Mouse (Mus musculus): Measurements from ENCODE around the gene Calr. TPM values are rescaled to one million over a fixed set of nuclear protein-coding genes. Genes with fewer than 3 reads are reported as not detected.

The Calr gene
- polyA plus RNA-seq (2015; fragmentation: Illumina TruSeq; extraction: RNeasy Lipid Tissue Mini Kit (QIAGEN cat#74804); ENCODE audit: insufficient read depth, low replicate concordance) = 968 TPM

DNA sequence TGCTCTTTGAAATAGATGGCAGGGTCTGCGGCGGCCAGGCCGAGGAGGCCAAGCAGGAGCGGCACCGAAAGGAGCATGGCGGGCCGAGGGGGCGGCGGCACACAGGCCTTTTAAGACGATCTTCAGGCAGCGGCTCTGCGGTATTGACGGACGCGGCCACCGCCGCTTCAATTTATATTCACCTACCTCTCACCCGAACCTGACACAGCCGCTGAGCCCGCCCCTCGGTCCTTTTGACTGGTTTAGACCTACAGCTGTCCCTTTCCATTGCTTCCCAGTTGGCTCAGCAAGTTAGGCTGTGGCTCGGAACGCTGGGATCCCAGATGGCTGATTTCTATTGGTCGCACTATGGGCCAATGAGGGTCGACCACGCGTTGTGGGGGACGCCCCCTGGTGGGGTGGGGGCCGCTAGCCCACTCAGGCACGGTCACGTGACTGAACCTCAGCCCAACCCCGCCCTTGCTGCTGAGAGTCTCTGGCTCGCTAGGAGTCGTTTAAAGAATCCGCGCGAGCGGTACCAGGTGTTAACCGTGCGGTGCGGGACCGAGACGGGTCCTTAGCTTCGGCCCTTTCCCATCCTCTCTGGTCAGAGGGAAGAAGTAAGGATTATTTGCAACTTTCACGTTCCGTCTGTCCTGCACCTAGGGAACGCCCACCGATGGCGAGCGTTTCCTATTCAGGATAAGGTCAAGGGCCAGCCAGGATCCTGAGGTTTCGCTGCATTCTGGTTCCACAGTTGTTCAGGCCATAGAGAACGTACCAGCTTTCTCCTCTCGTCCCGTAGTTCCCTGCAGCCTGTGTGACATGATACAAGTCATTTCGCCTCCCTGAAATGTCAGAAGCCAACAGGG lies at the start of gene Calr:
TSS of gene Calr (minus strand) at position 213 of the 851 bp plus-strand sequence.

DNA sequence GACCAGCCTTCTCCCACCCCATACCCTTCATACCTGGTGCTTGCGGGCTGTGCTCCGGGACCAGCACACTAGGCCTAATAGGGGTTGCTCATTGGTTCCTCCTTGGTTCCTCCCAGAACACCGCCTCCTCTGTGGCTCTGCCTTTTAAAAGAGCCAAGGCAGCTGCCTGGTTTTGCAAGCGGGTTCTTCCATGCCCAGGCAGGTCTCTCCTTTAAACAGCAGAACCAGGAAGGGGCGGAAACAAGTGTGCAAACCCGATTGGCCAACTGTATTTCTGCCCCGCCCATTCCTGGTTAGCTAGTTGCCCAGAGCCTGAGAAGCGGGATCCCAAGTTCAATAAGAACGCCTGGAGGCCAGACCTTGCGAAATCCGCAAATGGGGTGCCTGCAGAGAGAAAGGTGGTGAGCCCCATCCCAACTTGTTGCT lies 47.0 kb upstream of the Calr start, which contains the start of gene Gcdh:
TSS of gene Gcdh (minus strand) at position 213 of the 426 bp plus-strand sequence.

DNA sequence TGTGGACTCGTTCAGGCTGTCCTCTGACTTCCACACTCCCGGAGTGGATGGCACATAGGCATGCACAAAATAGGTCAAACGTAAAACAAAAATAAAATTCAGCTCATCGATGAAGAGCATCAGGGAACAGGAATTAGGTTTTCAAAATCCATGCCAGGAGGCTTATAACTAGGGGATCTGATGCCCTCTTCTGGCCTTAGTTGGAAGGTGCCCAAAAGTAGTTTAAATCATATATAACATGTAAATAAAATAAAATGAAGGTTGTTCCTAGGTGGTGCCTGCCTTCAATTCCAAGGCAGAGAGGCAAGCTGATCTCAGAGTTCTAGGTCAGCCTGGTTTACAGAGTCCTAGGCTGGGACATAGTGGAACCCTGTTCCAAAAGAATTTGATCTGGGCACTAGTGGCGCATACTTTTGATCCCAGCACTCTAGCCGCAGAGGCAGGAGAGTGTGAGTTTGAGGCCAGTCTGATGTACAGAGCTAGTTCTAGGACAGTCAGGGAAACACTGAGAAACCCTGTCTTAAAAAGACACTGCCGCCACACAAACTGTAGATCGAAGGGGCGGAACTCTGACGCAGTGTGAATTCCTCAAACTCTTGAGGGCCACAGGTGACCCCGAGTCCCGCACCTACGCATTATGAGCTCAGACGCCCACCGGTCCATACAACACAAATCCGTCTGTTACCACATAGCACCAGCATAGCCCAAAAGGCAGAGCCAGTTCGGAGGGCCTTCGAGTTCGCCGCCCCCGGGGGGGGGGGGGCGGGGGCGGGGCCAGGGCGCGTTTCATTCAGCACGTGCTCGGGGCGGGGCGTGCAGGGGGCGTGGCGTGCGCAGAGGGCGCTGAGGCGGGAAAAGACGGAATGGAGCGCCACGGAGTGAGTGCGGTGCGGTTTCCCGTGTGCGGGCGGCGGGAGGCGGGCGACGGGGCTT lies 24.9 kb upstream of the Calr start, which contains the start of gene Syce2:
TSS of gene Syce2 (plus strand) at position 736 of the 933 bp plus-strand sequence.

DNA sequence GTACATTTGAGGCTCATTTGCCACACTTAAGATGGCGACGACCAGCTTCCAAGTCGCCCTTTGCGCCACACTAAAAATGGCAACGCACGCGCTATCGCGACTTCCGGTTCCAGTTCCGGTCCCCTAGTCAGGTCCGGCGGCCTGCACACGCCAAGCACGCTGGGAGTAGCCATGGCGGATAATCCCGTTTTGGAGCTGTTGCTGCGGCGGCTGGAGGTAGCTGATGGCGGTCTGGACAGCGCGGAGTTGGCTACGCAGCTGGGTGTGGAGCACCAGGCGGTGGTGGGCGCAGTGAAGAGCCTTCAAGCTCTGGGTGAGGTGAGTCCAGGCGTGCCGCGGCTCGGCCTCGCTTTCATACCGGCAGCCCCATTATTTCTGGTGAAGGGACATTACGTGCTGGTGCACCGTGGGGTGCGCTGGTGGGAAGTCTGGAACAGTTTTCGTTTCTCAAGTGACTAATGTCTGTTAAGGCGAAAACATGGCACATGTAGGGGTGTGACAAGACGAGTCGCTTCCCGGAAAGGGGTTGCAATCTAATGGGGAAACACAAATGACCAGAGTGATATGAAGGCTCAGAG lies 10.2 kb upstream of the Calr start, which contains the start of gene Farsa:
TSS of gene Farsa (plus strand) at position 126 of the 578 bp plus-strand sequence.

DNA sequence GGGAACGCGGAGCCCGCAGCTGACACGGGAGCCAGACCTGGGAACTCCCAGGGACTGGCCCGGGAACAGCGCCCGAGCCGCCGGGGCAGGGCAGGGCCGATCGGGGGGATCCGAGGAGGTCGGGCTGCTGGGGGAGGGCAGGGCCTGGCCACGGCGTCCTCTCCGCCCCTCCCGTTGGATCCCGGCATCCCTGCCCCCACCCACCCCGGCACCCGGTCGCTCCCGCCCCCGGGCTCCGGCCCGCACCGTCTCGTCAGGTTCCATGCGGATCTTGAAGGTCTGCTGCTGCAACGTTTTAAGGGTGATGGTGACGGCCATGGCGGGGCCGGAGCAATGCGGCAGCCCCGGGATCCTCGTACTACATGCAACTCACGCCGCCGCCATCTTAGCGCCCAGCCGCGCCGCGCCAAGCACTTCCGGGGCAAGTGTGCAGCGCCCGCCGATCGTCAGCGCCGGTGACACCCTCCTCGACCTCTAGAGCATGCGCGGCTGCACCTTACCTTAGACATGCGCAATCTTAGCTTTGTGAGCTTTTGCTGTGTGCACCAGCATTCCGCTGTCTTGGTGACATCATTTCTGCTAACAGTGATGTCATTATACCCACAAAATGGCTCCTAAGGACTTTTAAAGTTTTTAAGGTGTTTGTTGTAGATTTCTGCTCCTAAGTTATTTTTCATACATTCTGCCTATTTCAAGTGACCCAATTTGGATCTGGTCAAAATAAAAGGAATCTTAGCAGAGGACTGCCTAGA lies 6.3 kb downstream of the Calr start, which contains the start of gene Rad23a:
TSS of gene Rad23a (minus strand) at position 418 of the 752 bp plus-strand sequence.

DNA sequence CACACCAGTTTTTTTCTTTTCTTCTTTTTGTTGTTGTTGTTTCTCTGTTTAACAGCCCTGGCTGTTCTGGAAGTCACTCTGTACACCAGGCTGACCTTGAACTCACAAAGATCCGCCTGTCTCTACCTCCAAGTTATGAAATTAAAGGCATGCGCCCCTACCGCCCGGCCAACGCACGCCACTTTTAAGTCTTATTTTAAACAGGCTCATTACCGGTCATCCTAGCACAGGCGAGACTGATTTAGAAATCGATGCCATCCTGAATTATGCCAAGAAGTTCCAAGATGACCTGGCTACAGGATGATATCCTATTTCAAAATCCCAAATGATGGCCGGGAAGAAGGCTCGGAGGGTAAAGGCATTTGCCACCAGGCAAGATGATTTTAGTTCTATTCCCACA lies 15.2 kb downstream of the Calr start, which contains the start of gene Gadd45gip1:
TSS of gene Gadd45gip1 (plus strand) at position 33 of the 400 bp plus-strand sequence.

DNA sequence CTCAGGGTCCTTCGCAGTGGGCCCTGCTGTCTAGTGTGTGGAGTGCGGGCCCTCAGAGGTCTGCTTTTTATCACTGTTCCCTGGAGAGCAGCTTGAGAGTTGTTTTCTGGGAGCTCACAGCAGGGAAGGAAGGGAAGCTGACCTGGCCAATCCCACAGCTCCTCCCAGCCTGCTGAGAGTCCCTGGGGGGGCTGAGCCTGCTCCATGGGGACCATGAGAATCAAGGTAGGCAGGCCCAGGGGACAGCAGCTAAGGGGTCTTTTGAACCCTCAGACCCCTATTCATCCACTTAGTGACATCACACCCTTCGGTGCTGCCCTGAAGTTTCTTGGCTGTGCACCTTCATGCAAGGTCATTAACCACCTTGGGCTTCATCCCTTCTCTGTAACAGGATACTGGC lies 24.0 kb downstream of the Calr start, which contains the start of gene Dand5:
TSS of gene Dand5 (minus strand) at position 101 of the 400 bp plus-strand sequence.

DNA sequence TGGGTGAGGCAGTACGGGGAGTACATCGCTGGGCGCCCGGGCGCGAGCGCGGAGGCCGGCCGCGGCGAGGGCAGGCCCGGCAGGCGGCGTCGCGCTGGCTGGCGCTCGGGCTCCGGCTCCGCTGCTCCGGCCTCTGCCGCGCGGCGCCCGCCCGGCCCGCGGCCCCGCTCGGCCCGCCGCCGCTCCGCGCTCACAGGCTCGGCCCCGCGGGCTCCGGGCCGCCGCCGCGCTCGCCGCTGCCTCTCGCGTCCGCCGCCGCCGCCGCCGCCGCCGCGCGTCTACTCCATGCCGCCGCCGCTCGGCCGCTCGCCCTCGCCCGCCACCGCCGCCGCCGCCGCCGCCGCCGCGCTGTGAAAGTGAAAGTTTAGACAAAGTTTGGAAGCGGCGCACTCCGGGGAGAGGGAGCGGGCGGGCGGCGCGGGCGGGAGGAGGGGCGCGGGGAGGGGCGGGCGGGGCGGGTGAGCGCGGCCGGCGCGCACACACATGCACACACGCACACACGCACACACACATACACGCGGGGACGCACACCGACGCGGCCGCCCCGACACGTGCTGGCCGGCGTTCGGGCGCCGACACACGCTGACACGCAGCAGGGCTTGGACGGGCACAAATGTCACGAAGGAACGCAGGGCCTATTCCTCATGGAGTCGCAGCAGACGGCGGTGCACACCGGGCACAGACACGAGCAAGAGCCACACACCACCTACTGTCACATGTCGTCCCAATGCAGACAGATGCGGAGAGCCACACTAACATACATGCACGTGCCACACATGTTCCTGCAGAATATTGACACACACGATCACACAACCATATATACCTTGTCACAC lies 46.5 kb downstream of the Calr start, which contains the start of gene Nfix:
TSS of gene Nfix (minus strand) at position 346 of the 833 bp plus-strand sequence.

Other genes with a start within 250 kb of the Calr start
- 6.3 TPM for gene Ier2, start 184.1 kb downstream of the Calr start, polyA plus RNA-seq (2015; fragmentation: Illumina TruSeq; extraction: RNeasy Lipid Tissue Mini Kit (QIAGEN cat#74804); ENCODE audit: insufficient read depth, low replicate concordance)
- 68.9 TPM for gene Trmt1, start 160.6 kb downstream of the Calr start, polyA plus RNA-seq (2015; fragmentation: Illumina TruSeq; extraction: RNeasy Lipid Tissue Mini Kit (QIAGEN cat#74804); ENCODE audit: insufficient read depth, low replicate concordance)
- gene Nacc1, start 159.1 kb downstream of the Calr start, polyA plus RNA-seq (2015; fragmentation: Illumina TruSeq; extraction: RNeasy Lipid Tissue Mini Kit (QIAGEN cat#74804); ENCODE audit: insufficient read depth, low replicate concordance) = 21.1 TPM
- 8.5 TPM for gene Lyl1, start 145.5 kb downstream of the Calr start, polyA plus RNA-seq (2015; fragmentation: Illumina TruSeq; extraction: RNeasy Lipid Tissue Mini Kit (QIAGEN cat#74804); ENCODE audit: insufficient read depth, low replicate concordance)
- 3.2 TPM for gene G430095P16Rik, start 123.9 kb downstream of the Calr start, polyA plus RNA-seq (2015; fragmentation: Illumina TruSeq; extraction: RNeasy Lipid Tissue Mini Kit (QIAGEN cat#74804); ENCODE audit: insufficient read depth, low replicate concordance)
- 5.1 TPM for gene Nfix, start 46.6 kb downstream of the Calr start, polyA plus RNA-seq (2015; fragmentation: Illumina TruSeq; extraction: RNeasy Lipid Tissue Mini Kit (QIAGEN cat#74804); ENCODE audit: insufficient read depth, low replicate concordance)
- gene Dand5, start 24.1 kb downstream of the Calr start, polyA plus RNA-seq (2015; fragmentation: Illumina TruSeq; extraction: RNeasy Lipid Tissue Mini Kit (QIAGEN cat#74804); ENCODE audit: insufficient read depth, low replicate concordance) = 3.8 TPM
- 5.4 TPM for gene Gadd45gip1, start 15.4 kb downstream of the Calr start, polyA plus RNA-seq (2015; fragmentation: Illumina TruSeq; extraction: RNeasy Lipid Tissue Mini Kit (QIAGEN cat#74804); ENCODE audit: insufficient read depth, low replicate concordance)
- 62.4 TPM for gene Rad23a, start 6.3 kb downstream of the Calr start, polyA plus RNA-seq (2015; fragmentation: Illumina TruSeq; extraction: RNeasy Lipid Tissue Mini Kit (QIAGEN cat#74804); ENCODE audit: insufficient read depth, low replicate concordance)
- gene Farsa, start 10.1 kb upstream of the Calr start, polyA plus RNA-seq (2015; fragmentation: Illumina TruSeq; extraction: RNeasy Lipid Tissue Mini Kit (QIAGEN cat#74804); ENCODE audit: insufficient read depth, low replicate concordance) = 37.0 TPM
- gene Syce2, start 25.2 kb upstream of the Calr start, polyA plus RNA-seq (2015; fragmentation: Illumina TruSeq; extraction: RNeasy Lipid Tissue Mini Kit (QIAGEN cat#74804); ENCODE audit: insufficient read depth, low replicate concordance) = 12.6 TPM
- 24.2 TPM for gene Gcdh, start 47.0 kb upstream of the Calr start, polyA plus RNA-seq (2015; fragmentation: Illumina TruSeq; extraction: RNeasy Lipid Tissue Mini Kit (QIAGEN cat#74804); ENCODE audit: insufficient read depth, low replicate concordance)
- 6.7 TPM for gene Klf1, start 55.0 kb upstream of the Calr start, polyA plus RNA-seq (2015; fragmentation: Illumina TruSeq; extraction: RNeasy Lipid Tissue Mini Kit (QIAGEN cat#74804); ENCODE audit: insufficient read depth, low replicate concordance)
- 49.3 TPM for gene Dnase2a, start 61.6 kb upstream of the Calr start, polyA plus RNA-seq (2015; fragmentation: Illumina TruSeq; extraction: RNeasy Lipid Tissue Mini Kit (QIAGEN cat#74804); ENCODE audit: insufficient read depth, low replicate concordance)
- not detected for gene Mast1, start 90.4 kb upstream of the Calr start, polyA plus RNA-seq (2015; fragmentation: Illumina TruSeq; extraction: RNeasy Lipid Tissue Mini Kit (QIAGEN cat#74804); ENCODE audit: insufficient read depth, low replicate concordance)
- not detected for gene Rtbdn, start 100.1 kb upstream of the Calr start, polyA plus RNA-seq (2015; fragmentation: Illumina TruSeq; extraction: RNeasy Lipid Tissue Mini Kit (QIAGEN cat#74804); ENCODE audit: insufficient read depth, low replicate concordance)
- gene Gm49661, start 122.5 kb upstream of the Calr start, polyA plus RNA-seq (2015; fragmentation: Illumina TruSeq; extraction: RNeasy Lipid Tissue Mini Kit (QIAGEN cat#74804); ENCODE audit: insufficient read depth, low replicate concordance) = not detected
- gene Prdx2, start 122.7 kb upstream of the Calr start, polyA plus RNA-seq (2015; fragmentation: Illumina TruSeq; extraction: RNeasy Lipid Tissue Mini Kit (QIAGEN cat#74804); ENCODE audit: insufficient read depth, low replicate concordance) = 197 TPM
- 32.5 TPM for gene Rnaseh2a, start 122.8 kb upstream of the Calr start, polyA plus RNA-seq (2015; fragmentation: Illumina TruSeq; extraction: RNeasy Lipid Tissue Mini Kit (QIAGEN cat#74804); ENCODE audit: insufficient read depth, low replicate concordance)
- gene Junb, start 131.8 kb upstream of the Calr start, polyA plus RNA-seq (2015; fragmentation: Illumina TruSeq; extraction: RNeasy Lipid Tissue Mini Kit (QIAGEN cat#74804); ENCODE audit: insufficient read depth, low replicate concordance) = 1.5 TPM
- gene Hook2, start 143.7 kb upstream of the Calr start, polyA plus RNA-seq (2015; fragmentation: Illumina TruSeq; extraction: RNeasy Lipid Tissue Mini Kit (QIAGEN cat#74804); ENCODE audit: insufficient read depth, low replicate concordance) = 4.6 TPM
- gene Best2, start 167.6 kb upstream of the Calr start, polyA plus RNA-seq (2015; fragmentation: Illumina TruSeq; extraction: RNeasy Lipid Tissue Mini Kit (QIAGEN cat#74804); ENCODE audit: insufficient read depth, low replicate concordance) = not detected
- gene Asna1, start 178.3 kb upstream of the Calr start, polyA plus RNA-seq (2015; fragmentation: Illumina TruSeq; extraction: RNeasy Lipid Tissue Mini Kit (QIAGEN cat#74804); ENCODE audit: insufficient read depth, low replicate concordance) = 29.7 TPM
- 112 TPM for gene Trir, start 179.9 kb upstream of the Calr start, polyA plus RNA-seq (2015; fragmentation: Illumina TruSeq; extraction: RNeasy Lipid Tissue Mini Kit (QIAGEN cat#74804); ENCODE audit: insufficient read depth, low replicate concordance)
- 35.3 TPM for gene Tnpo2, start 190.0 kb upstream of the Calr start, polyA plus RNA-seq (2015; fragmentation: Illumina TruSeq; extraction: RNeasy Lipid Tissue Mini Kit (QIAGEN cat#74804); ENCODE audit: insufficient read depth, low replicate concordance)
- gene Fbxw9, start 213.1 kb upstream of the Calr start, polyA plus RNA-seq (2015; fragmentation: Illumina TruSeq; extraction: RNeasy Lipid Tissue Mini Kit (QIAGEN cat#74804); ENCODE audit: insufficient read depth, low replicate concordance) = 3.0 TPM
- not detected for gene Gm5741, start 221.0 kb upstream of the Calr start, polyA plus RNA-seq (2015; fragmentation: Illumina TruSeq; extraction: RNeasy Lipid Tissue Mini Kit (QIAGEN cat#74804); ENCODE audit: insufficient read depth, low replicate concordance)
- gene Dhps, start 224.8 kb upstream of the Calr start, polyA plus RNA-seq (2015; fragmentation: Illumina TruSeq; extraction: RNeasy Lipid Tissue Mini Kit (QIAGEN cat#74804); ENCODE audit: insufficient read depth, low replicate concordance) = 52.7 TPM
- gene Wdr83os, start 233.8 kb upstream of the Calr start, polyA plus RNA-seq (2015; fragmentation: Illumina TruSeq; extraction: RNeasy Lipid Tissue Mini Kit (QIAGEN cat#74804); ENCODE audit: insufficient read depth, low replicate concordance) = 54.9 TPM
- 12.5 TPM for gene Wdr83, start 234.4 kb upstream of the Calr start, polyA plus RNA-seq (2015; fragmentation: Illumina TruSeq; extraction: RNeasy Lipid Tissue Mini Kit (QIAGEN cat#74804); ENCODE audit: insufficient read depth, low replicate concordance)
- gene Man2b1, start 236.3 kb upstream of the Calr start, polyA plus RNA-seq (2015; fragmentation: Illumina TruSeq; extraction: RNeasy Lipid Tissue Mini Kit (QIAGEN cat#74804); ENCODE audit: insufficient read depth, low replicate concordance) = 132 TPM